Mouse (Mus musculus) lung, postnatal 0 days (tissue): ENCODE measurements around the gene Pank4. TPM values are rescaled to one million over a fixed set of nuclear protein-coding genes. Genes with fewer than 3 reads are reported as not detected.

ENCODE experiments used
- ATAC-seq: fragments of 200-750 bp; cut with Nextera tagmentation; 2 replicates; pipeline ENCODE4 v1.8.0; 2017; ENCODE audit warnings: moderate library complexity
- DNase-seq: peaks from one replicate; pipeline ENCODE4 v3.0.0-alpha.2; 2016; ENCODE audit warnings: low spot score
- H3K27ac ChIP-seq: fragments of 300-500 bp; sonication (generic); 2 replicates; pipeline ENCODE4 v1.5.1; 2014; ENCODE audit warnings: antibody characterized with exemption, mild to moderate bottlenecking, low read length, mixed read lengths
- H3K27me3 ChIP-seq: fragments of 300-500 bp; sonication (generic); replicated peaks from 2 replicates; pipeline ENCODE4 v1.6.1; 2014; ENCODE audit warnings: low read length, mixed read lengths; ENCODE audit not compliant: insufficient read depth
- H3K36me3 ChIP-seq: fragments of 300-500 bp; sonication (generic); 2 replicates; pipeline ENCODE4 v1.6.1; 2014; ENCODE audit warnings: low read length, mixed read lengths; ENCODE audit not compliant: insufficient read depth
- H3K4me1 ChIP-seq: fragments of 300-500 bp; sonication (generic); 2 replicates; pipeline ENCODE4 v1.6.1; 2014; ENCODE audit warnings: antibody characterized with exemption, low read depth, low read length, mixed read lengths; ENCODE audit not compliant: insufficient read depth
- H3K4me2 ChIP-seq: fragments of 300-500 bp; sonication (generic); replicated peaks from 2 replicates; pipeline ENCODE4 v1.6.1; 2014; ENCODE audit warnings: low read depth, mild to moderate bottlenecking, low read length, moderate library complexity, mixed read lengths
- H3K4me3 ChIP-seq: fragments of 300-500 bp; sonication (generic); 2 replicates; pipeline ENCODE4 v1.5.1; 2014; ENCODE audit warnings: low read depth, low read length
- H3K9ac ChIP-seq: fragments of 300-500 bp; sonication (generic); replicated peaks from 2 replicates; pipeline ENCODE4 v1.6.1; 2014; ENCODE audit warnings: low read depth, mild to moderate bottlenecking
- H3K9me3 ChIP-seq: fragments of 300-500 bp; sonication (generic); 2 replicates; pipeline ENCODE4 v1.6.1; 2016; ENCODE audit warnings: low read length, mixed read lengths
- CTCF ChIP-seq: IDR thresholded peaks from 2 replicates; pipeline ENCODE4 v1.5.1; 2016; ENCODE audit warnings: antibody characterized with exemption, mild to moderate bottlenecking
- EP300 ChIP-seq: IDR thresholded peaks from 2 replicates; pipeline ENCODE4 v1.6.1; 2016; ENCODE audit warnings: antibody characterized with exemption, mild to moderate bottlenecking, control low read depth
- WGBS: fragments of 180-500 bp; shearing (Covaris S2); extraction: QIAGEN DNeasy Blood & Tissue Kit; methylation state at CpG from one replicate; pipeline ENCODE4 v1.1.7; 2014; 5-methylcytosine and 5-hydroxymethylcytosine counted together
- polyA plus RNA-seq: library from polyadenylated mRNA; unstranded; fragments of >200 nt; fragmentation: Nextera tagmentation; extraction: Ambion mirVana; gene quantifications from 2 replicates; pipeline ENCODE4 v1.2.1, GENCODE M21; 2015

The Pank4 gene
- polyA plus RNA-seq, 1 experiment from 2014 or later, result 20.5 TPM

DNA sequence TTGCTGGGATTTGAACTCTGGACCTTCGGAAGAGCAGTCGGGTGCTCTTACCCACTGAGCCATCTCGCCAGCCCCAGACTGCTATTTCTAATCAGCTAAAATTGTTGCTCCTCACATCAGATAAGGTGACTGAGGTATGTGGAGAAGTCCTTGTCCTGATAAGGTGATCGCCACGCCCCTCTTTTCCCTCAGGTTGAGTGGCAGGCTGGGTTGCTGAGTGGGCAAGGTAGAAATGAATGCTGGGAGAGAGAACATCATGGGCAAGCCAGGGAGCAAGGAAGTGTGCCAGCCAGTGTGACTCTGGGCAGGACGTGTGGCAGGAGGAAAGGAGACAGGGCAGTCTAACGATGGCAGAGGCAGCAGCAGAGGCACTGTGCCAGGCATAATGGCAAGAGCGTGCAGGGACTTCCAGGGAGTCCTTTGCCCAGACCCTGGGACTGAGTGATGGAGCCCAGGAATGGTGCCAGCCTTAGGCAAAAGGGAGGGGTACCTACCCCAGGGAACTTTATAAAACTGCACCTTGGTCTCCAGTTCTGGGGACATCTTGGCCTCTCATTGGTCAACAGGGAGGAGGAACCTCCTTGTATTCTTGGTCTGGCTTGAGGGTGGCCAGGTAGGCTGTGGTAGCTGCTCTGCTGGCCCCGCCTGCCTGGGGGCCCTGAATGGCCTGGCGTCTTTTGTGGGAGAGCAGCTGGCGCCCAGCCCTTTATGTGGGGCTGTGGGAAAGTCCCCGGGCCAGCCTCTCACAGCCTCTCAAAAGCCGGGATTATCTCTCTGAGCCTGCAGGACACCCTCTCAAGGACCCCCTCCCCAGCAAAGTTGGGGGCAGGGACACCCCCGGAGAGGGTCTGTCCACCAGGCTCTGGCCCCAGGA is 15.6 kb upstream of the Pank4 start:
- peak; percentile 40 for ATAC-seq
- no peak overlapping the region for H3K27ac ChIP-seq
- DNase-seq, result peak; percentile 58

DNA sequence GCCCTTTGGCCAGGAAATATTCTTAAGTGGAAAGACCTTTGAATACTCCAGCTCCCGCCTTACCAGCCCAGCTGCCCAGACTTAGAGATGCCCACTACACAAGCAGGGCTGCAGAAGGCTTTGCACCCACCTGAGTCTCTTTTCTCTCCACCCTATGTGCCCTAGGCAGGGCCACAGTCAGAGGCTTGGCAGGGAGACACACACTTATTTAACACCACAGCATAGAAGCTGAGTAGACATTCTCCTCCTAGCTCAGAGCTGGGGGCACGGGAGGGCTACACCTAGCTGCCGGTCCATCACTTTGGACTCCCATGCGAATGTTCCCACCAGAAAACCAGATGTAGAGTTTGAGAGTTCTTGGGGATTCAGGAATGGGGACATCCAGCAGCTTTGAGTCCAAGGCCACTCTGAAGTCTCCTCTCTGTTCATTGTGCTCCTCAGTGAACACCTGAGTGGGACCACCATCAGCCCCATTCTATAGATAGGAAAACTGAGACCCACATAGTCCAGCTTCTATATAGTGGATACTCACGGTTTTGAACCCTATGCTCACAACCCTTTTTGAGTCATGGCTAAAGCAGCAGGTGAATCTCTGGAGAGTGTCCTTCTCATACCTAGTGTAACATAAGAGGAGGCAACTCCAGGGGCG is 14.9 kb upstream of the Pank4 start:
- 62% methylated on average over 6 of the region's 6 CpGs for WGBS
- Histone ChIP-seq H3K9ac (no peak overlapping the region), H3K27ac (no peak overlapping the region), H3K27me3 (peaks cover 38% of the 10 kb centered on the region), H3K4me1 (no peaks in the 10 kb centered on the region), H3K36me3 (no peaks in the 10 kb centered on the region), H3K9me3 (no peaks in the 10 kb centered on the region), H3K4me2 (no peak overlapping the region), H3K4me3 (no peak overlapping the region)
- TF ChIP-seq EP300 (no peak), CTCF (no peak)
- no peak for DNase-seq
- ATAC-seq, result no peak

More for the DNA sequence above, 15.6 kb upstream of the Pank4 start:
- no peak overlapping the region for H3K4me2 ChIP-seq
- no peaks in the 10 kb centered on the region for H3K9me3 ChIP-seq
- no peak overlapping the region for H3K9ac ChIP-seq
- no peak overlapping the region for H3K4me3 ChIP-seq
- H3K36me3 ChIP-seq, result no peaks in the 10 kb centered on the region
- 32% methylated on average over 13 of the region's 14 CpGs for WGBS
- TF ChIP-seq EP300 (no peak), CTCF (no peak)
- H3K27me3 ChIP-seq, result peaks cover 30% of the 10 kb centered on the region
- H3K4me1 ChIP-seq, result no peaks in the 10 kb centered on the region

DNA sequence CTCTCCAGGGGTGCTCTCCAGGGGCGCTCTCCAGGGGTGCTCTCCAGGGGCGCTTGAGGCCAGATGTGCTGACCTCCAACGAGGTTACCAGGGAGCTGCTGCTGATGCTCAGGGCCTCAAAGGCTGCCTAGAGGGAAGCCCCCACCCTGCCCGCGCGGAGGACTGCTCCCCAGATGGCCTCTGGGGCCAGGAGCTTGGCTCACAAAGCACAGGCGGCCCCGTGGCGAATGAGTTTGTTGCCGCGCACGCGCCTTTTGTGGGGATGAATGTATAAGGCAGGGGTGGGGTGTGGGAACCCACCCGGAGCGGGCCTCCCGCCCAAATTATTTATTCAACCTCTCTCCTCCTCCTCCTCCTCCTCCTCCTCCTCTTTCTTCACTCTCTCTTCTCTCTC is 14.3 kb upstream of the Pank4 start:
- Histone ChIP-seq H3K36me3 (no peaks in the 10 kb centered on the region), H3K4me3 (no peak overlapping the region), H3K4me2 (no peak overlapping the region), H3K27ac (no peak overlapping the region), H3K9me3 (no peaks in the 10 kb centered on the region), H3K4me1 (no peaks in the 10 kb centered on the region), H3K27me3 (peaks cover 39% of the 10 kb centered on the region), H3K9ac (no peak overlapping the region)
- TF ChIP-seq EP300 (no peak), CTCF (no peak)
- ATAC-seq (no peak), DNase-seq (no peak)
- WGBS, result 10% methylated on average over 15 of the region's 16 CpGs

DNA sequence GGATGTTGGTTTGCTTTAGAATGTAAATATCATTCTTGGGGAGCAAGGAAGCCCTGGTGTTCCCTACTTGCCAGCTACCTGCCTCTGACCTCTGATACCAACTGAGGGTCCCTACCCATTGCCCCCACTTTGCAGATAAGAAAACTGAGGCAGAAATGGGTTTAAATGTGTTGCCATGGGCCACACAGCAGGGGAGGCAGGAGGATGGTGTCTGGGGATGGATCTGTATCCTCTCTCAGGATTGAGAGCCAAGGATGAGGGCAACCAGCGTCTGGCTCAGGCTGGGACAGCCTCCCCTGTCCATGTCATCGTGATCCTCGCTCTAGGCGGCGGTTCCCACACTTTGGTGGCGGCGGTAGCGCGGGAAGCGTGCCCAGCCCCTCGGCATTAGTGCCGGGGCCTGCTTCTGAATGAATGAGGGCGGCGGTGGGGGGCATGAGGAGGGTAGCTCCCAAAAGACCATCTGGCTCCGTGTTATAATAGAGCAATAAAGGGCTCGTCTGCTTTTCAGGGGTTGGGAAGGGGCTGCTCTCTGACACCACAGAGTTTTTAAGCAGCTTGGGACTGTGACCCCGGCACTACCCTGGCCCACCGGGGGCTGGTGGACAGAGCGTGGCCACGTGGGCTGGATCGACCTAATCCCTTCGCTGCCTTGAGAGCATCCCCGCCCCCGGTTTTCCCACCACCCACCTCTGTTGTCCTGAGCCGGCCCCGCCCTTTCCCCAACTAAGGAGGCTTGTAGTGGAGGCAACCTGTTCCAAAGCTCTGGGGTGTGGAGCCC is 11.3 kb upstream of the Pank4 start:
- no peaks in the 10 kb centered on the region for H3K36me3 ChIP-seq
- no peak overlapping the region for H3K27ac ChIP-seq
- 2% methylated on average over 25 of the region's 26 CpGs for WGBS
- no peak overlapping the region for H3K9ac ChIP-seq
- H3K9me3 ChIP-seq, result no peaks in the 10 kb centered on the region
- peaks cover 39% of the 10 kb centered on the region for H3K27me3 ChIP-seq
- TF ChIP-seq CTCF (no peak), EP300 (no peak)
- no peaks in the 10 kb centered on the region for H3K4me1 ChIP-seq
- H3K4me2 ChIP-seq, result no peak overlapping the region
- no peak overlapping the region for H3K4me3 ChIP-seq
- DNase-seq (no peak), ATAC-seq (no peak)

DNA sequence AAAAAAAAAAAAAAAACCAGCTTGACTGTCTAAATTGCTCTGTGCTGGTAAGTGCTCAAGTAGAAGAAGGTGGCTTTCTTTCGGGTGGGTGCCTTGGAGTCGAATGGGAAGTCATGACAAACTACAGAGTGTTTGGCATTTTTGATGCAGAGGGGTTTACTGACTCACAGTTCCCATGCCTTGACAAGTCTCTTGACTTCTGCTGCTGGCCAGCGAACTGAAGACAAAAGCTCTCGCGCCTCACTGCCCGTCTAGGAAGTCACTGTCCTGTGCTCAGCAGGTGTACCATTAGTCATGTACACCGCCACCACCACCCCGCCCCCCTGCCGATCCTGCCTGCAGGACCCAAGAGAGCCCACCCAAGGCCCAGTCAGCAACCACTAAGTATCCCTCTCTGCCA is 7.3 kb upstream of the Pank4 start:
- peaks cover 61% of the 10 kb centered on the region for H3K27me3 ChIP-seq
- no peak overlapping the region for H3K4me3 ChIP-seq
- no peaks in the 10 kb centered on the region for H3K36me3 ChIP-seq
- no peaks in the 10 kb centered on the region for H3K4me1 ChIP-seq
- no peaks in the 10 kb centered on the region for H3K9me3 ChIP-seq
- no peak for TF ChIP-seq CTCF
- TF ChIP-seq EP300, result no peak
- WGBS, result 51% methylated on average over 9 of the region's 9 CpGs
- DNase-seq (no peak), ATAC-seq (no peak)
- H3K4me2 ChIP-seq, result no peak overlapping the region
- H3K27ac ChIP-seq, result no peak overlapping the region
- H3K9ac ChIP-seq, result no peak overlapping the region

DNA sequence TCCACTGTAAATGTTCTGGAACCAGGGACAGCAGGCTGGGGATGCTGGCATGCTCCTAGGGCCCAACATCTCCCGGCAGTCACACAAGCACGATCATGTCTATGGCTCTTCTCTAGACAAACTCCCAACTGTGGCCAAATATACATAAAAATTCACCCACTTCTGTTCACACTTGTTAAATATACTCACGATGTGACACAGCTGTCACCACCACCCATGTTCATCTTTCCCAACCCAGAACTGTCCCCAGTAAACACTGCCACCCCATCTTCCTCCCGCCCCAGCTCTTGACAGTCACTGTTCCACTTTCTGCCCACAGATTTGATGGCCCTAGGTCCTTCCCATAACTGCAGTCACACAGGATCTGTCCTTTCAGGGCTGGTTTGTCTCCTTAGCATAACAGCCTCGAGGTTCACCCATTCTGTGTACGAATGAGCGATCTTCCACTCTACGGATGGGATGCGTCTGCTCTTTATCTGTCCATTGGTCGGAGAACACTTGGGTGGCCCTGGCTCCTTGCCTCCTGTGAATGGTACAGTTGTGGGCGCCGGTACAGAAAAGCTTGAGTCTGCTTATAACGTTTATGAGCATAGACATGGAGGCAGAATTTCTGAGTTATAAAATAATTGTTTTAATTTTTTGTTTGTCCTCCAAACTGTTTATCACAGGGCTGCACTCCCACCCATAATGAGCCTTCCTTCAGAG is 6.5 kb upstream of the Pank4 start:
- TF ChIP-seq EP300 (no peak), CTCF (no peak)
- DNase-seq (no peak), ATAC-seq (no peak)
- H3K9ac ChIP-seq, result no peak overlapping the region
- H3K4me1 ChIP-seq, result no peaks in the 10 kb centered on the region
- H3K27me3 ChIP-seq, result peaks cover 61% of the 10 kb centered on the region
- H3K9me3 ChIP-seq, result no peaks in the 10 kb centered on the region
- 50% methylated on average over 13 of the region's 13 CpGs for WGBS
- H3K4me3 ChIP-seq, result no peak overlapping the region
- H3K36me3 ChIP-seq, result no peaks in the 10 kb centered on the region
- no peak overlapping the region for H3K4me2 ChIP-seq
- no peak overlapping the region for H3K27ac ChIP-seq
